Mouse (Mus musculus): Measurements from ENCODE around the gene Gm42906. TPM values are rescaled to one million over a fixed set of nuclear protein-coding genes. Genes with fewer than 3 reads are reported as not detected.
A peak's percentile ranks its signal among the peaks of the same experiment; 100 is the strongest.

Gm42906 gene
- total RNA-seq, 2 experiments from 2014 or later: 1.3 TPM; not detected in 1

DNA sequence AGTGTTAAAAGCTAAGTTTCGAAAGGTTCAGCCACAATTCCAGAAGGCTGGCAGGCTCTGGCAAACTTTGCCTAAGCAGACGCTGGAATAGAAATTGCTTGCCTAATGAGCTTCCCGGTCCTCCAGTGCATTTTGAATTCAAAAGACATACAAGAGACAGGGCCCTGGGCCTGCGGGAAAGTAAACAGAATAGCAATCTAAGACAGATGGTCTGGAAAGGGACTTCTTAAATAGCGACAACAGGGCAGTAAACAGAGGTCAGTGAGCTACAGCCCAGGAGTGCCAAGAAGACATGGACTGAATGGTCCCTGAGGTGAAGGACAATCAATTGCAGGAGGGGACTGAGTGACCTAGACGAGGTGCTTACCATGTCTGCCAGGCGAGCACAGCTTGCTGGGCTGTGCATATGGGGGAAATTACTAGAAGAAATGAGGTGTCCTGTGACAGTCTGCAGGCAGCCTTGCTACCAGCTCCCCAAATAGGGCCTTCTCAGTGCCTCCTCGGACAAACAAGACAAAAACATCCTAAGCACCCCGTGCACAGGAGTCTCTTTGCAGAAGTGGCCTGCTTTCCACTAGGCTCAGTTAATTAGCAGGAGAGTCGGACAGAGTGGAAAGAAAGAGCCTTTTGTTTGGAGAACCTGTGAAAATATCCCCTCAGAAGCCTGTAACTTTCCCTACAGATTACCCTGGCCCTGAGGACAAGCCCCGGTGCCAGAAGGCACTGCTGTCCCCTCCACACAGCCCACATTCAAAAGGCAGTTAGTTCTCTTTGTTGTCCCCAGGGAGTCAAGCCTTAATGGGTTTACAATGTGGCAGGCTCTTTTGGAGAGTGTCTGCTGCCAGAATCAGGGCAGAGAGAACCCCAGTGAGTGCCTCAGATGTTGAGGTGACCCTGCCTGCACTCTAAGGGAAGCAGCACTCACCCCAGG lies 285.0 kb downstream of the Gm42906 start:
- intact Hi-C loops (cut with DNase I): loop anchor here (5.0 kb wide), 2 partner anchors 49 to 224 kb away; no protein-coding TSS in a partner anchor
- peak in 1 of 2 experiments; percentile 14 for DNase-seq (ENCODE audit: extremely low spot score in 1 of 2, low spot score in 2 of 2)

DNA sequence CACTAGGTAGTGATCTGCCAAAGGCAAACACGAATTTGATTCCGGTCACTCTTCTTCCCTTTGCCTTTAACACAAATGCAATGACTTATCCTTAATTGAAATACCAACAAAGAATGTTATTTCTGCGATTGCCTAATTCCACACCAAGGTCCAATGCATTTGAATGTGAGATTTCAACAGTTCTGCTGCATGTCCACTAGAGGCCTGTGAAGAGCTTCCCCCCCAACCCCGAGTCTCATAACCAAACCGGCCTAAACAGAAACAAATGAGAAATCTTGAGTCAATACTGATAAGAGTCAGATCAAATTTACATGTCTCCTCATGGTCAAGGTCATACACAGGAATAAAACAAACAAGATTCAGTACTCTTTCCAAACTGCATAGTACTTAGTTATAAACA lies 285.7 kb downstream of the Gm42906 start:
- peak in 1 of 2 experiments; percentile 19 for DNase-seq (ENCODE audit: extremely low spot score in 1 of 2, low spot score in 2 of 2)
- intact Hi-C loops (cut with DNase I): loop anchor here (5.0 kb wide), 2 partner anchors 50 to 225 kb away; no protein-coding TSS in a partner anchor

DNA sequence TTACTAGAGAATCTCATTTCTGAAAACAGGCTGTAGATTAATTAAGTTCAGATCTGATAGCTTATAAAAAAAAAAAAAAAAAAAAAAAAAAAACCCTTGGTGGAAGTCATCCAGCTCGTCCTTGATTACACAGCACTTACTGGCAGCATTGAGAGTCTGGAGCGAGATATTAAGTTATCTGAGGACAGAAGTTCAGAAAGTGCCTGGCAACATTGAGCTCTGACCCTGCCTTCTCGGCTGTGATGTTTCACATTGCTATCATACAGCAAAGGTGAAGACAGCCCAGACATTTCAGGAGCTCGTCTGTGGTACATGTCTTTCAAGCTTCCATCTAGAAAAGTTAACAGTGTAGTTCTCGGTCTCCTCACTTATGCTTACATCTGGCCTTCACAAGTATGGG lies 290.1 kb downstream of the Gm42906 start:
- intact Hi-C loops (cut with DNase I): no loop called here
- no peak for DNase-seq (ENCODE audit: extremely low spot score in 1 of 2, low spot score in 2 of 2)

DNA sequence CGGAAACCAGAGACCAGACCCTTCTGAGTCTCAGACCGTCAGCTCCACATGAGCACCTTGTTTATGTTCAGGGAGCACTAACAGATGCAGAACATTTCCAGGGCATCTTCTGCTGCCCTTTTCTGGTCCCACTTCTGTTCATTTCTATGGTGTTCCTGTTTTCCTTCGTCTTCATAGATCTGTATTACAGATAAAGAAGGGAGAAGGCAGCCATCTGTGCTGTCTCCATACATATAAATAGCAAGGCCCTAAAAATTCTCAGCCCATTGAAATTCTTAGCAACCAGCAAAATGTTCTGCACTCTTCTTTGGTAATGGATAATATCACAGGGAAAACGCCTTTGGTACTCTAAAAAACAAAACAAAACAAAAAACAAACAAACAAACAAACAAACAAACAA lies 290.7 kb downstream of the Gm42906 start:
- intact Hi-C loops (cut with DNase I): no loop called here

DNA sequence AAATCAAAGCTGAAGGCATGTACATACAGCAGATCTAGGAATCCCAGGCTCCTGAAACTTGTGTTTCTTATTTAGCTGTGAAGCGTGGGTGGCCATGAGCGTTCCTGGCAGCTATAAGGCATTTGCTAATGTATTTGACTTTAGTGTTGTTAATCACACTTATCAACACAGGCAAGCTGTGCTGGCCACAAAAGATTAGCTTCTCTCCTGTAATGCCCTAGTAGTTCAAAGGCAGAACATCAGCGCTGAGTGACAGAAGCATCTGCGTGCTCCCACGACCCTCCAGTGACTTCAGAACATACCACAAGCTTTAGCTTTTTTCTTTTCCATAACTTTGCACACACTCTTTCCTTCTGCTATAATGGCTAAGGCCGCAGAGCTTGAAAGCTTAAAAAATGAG lies 292.0 kb downstream of the Gm42906 start:
- peak in 1 of 2 experiments; percentile 27 for DNase-seq (ENCODE audit: extremely low spot score in 1 of 2, low spot score in 2 of 2)
- intact Hi-C loops (cut with DNase I): no loop called here

More for the DNA sequence above, 290.7 kb downstream of the Gm42906 start:
- peak in 1 of 2 experiments; percentile 31 for DNase-seq (ENCODE audit: extremely low spot score in 1 of 2, low spot score in 2 of 2)

DNA sequence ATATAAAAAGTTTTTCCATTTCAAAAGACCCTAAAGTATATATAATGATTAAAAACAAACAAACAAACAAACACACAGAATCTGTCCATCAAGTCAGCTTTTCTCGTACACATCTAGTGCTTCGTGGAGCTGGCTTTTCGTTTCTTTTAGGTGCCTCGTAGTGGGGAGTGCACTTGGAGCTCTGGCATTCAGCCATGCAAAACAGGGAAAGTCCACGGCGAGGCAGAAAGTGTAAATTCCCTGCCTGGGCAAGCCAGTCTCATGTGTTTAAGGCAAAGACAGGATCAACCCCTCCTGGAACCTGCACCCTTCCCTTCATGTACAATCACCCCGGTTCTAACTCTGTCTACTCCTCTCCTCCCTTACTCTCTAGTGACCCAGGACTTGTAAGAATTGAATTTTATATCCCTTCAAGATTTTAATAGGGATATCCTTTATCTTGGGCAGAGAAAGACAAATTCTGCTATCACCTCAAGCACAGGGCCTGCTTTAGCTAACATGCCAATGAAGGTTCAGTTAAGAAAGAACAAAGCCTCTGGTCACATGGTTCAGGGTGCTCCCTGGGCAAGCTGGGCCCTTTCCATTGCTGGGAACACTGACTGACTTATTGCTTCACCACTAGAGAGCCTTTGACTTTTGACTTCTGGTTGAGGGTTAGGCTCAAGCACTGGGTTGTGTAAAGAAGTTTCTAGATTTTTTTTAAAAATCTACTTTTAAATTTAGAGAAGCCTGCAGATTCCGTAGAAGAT lies 292.7 kb downstream of the Gm42906 start:
- DNase-seq (ENCODE audit: extremely low spot score in 1 of 2, low spot score in 2 of 2): no peak
- intact Hi-C loops (cut with DNase I): no loop called here

DNA sequence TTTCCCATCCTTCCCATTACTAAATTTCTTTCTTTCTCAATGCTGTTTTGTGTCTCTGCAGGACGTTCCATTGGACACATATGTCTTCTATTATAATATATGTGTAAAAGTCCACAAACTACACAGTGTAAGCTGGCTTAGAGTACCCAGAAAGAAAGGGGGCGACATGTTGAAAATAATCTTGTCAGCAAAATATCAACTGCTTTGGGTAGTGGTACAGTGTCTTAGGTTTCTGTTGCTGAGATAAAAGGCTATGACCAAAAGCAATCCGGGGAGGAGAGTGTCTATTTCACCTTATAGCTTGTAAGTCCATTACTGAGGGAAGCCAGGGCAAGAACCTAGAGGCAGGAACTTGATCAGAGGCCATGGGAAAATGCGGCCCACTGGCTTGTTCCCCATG lies 293.8 kb downstream of the Gm42906 start:
- no peak for DNase-seq (ENCODE audit: extremely low spot score in 1 of 2, low spot score in 2 of 2)
- intact Hi-C loops (cut with DNase I): no loop called here

DNA sequence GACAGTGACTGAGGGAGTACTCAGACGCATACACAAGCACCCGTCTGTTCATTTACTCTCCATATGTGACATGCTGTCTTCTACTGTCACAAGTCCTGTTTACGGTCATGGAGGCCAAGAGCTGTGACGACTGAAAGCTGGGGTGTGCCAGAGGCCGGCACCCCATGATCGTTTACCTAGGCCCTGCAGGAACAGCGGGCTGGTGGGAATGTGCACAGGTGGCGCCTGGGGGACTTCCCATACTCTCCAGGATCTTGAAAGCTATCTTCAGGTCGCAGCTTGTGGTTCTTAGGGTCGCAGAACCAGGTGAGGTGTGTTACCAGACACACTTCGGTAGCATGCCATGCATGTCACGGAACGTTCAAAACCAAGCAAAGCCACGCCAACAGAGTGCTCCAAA lies 294.2 kb downstream of the Gm42906 start:
- intact Hi-C loops (cut with DNase I): no loop called here
- DNase-seq (ENCODE audit: extremely low spot score in 1 of 2, low spot score in 2 of 2): no peak

DNA sequence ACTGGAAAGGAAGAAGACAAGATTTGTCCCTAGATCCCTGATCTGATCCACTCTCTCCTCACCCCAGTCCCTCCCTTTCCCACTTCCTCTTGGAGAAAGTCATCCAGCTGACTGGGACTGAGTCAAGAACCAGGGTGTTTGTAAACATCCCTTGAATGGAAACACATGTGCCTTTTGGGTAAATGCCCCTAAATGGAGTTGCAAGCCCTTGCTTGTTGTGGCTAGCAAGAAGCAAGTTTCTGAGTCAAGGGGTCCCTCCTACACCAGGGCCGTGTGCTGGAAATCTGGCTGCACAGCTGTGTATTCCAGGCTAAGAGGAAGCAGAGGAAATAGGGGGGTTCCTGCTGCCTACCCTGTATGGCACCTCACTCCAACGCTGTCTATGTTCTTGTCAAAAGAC lies 298.2 kb downstream of the Gm42906 start:
- no peak for DNase-seq (ENCODE audit: extremely low spot score in 1 of 2, low spot score in 2 of 2)
- intact Hi-C loops (cut with DNase I): no loop called here

DNA sequence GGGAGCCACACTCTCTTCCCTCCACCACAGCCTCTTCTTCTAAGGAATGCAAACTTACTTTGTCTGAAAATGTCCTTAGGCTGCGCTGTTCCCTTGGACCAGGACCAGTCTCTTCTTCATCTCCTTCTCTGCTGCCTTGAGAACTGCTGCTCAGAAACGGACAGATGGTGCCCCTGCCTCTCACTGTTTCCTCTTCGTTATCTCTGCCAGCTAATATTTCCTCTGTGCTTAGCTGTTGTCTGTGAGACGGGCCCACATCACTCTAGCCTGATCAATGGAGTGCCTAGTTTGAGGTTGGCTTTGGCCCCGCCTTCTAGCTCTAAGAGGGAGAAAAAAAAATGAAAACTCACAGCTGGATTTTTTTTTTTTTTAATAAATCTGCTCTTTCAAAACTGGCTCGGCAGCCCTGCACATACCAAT lies 300.7 kb downstream of the Gm42906 start:
- DNase-seq (ENCODE audit: extremely low spot score in 1 of 2, low spot score in 2 of 2): no peak
- intact Hi-C loops (cut with DNase I): no loop called here

DNA sequence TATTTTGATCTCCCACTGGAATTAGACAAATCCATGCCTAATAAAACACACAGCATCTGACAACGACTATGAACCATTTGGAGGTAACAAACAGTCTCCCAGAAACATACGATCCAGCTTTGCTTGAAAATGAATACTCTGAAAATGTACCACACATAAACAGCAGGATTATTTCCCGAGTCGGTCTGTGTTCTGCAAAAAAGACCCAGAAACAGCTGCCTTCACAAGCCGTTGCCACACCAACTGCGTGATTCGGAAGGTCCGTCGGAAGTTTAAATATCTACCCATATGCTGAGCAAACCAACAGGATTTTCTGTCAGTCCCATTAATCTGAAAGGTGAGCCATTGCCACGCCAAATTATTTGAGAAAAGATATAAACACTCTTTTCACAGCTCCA lies 301.4 kb downstream of the Gm42906 start:
- intact Hi-C loops (cut with DNase I): no loop called here
- DNase-seq (ENCODE audit: extremely low spot score in 1 of 2, low spot score in 2 of 2): peak in 1 of 2 experiments; percentile 13

DNA sequence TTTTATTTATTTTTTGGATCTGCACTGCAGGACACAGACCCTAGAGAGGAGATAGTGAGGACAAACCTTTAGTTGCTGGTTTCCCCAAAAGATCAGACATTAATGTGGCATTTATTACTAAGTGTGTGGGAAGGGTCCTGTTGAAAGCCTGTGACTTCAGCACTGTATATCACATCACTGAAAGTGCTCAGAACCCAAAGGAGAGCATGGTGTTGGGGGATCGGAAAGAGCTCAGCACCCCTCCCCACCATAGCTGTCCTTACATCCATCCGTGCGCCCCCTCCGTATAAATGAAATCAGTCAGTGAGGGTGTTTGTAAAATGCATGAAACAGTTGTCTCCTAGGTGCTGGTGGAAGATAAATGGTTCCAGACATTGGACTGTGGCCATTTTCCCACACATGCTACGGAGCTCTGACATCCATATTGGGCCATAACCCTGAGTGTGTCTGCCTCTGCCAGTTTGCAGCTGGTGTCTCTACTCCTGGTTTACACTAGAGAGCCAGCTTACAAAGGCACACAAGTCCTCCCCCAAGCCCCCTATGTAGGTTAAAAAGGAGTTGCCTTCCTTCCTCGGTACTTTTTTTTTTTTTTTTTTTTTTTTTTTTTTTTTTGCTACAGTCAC lies 301.9 kb downstream of the Gm42906 start:
- intact Hi-C loops (cut with DNase I): no loop called here
- DNase-seq (ENCODE audit: extremely low spot score in 1 of 2, low spot score in 2 of 2): no peak

DNA sequence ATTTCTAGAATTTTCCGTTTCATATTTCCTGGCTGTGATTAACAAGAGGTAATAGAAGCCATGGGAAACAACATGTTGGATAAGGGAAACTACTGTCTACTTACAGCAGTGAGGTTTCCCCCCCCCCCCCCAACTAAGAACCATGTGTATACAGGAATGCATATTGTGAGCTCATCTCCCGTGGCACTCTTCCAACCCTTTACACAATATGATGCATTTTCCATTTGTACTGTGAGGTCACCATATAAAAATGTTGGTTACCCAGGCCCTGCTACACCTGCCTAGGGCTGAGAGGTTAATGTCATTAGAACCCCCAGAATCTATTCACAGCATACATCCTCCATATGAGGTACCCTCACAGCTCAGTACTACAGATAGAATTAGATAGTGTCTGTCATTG lies 310.1 kb downstream of the Gm42906 start:
- DNase-seq (ENCODE audit: extremely low spot score in 1 of 2, low spot score in 2 of 2): no peak
- intact Hi-C loops (cut with DNase I): no loop called here

DNA sequence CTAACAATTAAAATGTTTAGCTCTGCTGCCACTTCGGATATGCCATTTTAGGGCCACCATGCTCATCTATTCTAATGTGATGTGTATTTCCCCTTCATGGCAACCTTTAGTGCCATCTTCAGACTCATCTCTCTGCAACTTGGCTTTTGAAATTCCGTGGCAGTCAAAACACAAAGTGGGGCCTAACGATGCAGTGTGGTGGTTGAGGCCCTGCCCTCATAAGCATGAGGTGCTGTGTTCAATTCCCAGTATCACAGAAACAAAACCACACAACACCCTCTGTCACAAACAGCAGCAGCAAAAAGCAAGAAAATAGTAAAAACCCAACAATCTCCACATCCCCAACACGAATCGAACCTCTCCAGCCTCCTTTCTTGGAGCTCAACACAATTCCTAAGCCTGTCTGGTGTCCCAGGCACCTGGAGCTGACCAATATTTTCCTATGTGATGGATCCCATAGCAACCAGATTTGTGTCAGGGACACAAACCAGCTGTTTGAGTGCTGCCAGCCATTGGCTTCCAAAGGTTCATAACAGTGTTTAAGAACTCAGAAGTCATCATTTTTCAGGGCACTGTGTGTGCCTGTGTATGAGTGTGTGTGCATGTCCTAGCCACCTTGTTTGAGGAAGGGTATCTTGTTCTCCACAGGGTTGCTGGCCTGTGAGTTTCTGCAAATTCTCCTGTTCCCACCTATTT lies 311.6 kb downstream of the Gm42906 start:
- intact Hi-C loops (cut with DNase I): no loop called here
- no peak for DNase-seq (ENCODE audit: extremely low spot score in 1 of 2, low spot score in 2 of 2)

DNA sequence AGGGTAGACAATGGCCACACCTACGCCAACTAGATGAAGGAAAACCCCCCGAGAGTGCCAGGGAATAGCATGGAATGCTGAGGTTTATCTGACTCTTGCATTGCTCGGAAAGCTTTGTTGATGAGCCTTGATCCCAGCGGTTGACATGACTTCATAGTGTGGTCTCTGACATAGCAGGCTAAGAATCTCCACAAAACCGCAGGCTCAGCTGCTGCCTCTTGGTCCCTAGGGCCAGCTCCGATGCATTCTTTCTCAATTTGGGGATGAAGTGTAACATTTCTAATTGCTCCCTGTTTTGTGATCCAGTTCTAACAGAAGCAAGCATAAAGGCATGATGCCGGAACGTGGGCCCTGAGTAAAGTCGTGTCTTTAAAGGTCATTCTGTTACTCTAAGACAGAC lies 315.2 kb downstream of the Gm42906 start:
- intact Hi-C loops (cut with DNase I): no loop called here
- DNase-seq (ENCODE audit: extremely low spot score in 1 of 2, low spot score in 2 of 2): no peak

DNA sequence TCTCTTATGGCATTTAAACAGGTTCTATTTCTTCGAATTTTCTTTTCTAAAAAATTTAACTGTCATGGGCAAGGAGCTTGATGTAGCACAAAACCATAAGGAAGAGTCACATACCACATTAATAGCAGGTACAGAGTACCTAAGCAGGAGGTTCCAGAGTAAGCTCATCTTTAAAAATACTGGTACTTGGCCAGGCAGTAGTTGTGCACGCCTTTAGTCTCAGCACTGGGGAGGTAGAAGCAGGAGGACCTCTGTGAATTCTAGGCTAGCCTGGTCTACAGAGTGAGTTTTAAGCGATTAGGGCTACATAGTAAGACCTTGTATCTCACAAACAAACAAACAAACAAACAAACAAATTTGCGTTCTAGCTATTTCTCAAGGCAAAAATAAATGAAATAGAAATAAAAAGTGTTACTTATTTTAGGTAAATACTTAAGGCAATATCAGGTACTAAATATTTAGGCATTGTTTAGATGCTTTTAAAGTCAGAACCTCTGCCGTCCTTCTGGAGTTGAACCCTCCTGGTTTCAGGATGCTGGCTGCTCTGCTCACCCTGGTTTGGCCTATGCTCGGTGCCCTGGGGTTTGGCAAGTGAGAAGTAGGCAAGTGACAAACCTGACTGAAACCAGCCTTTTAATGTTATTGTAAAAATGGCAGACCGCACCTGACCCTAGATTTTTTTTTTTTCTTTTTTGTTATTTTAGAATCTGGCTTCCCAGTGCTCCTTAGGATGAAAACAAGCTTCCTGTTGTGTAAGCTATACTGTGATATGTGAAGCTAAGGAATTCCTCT lies 316.7 kb downstream of the Gm42906 start:
- DNase-seq (ENCODE audit: extremely low spot score in 1 of 2, low spot score in 2 of 2): no peak
- intact Hi-C loops (cut with DNase I): no loop called here

DNA sequence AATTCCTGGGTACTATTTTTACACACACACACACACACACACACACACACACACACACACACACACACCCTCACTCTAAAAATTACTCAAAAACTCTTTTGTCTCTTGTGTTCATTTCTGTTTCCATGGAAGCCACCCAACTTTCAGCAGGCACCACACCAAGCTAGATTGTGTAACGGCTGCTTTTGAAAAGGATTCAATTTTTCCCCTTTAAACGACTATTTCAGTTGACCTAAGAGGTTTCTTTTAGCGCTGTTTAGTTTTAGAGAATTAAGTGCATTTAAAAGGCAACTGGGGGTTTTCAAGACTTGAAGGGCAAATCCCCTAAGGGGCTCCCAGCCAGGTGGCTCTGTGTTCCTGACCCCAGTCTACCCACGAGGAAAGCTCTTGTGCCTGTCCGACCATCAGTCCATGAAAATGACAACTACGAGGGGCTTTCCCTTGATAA lies 317.5 kb downstream of the Gm42906 start:
- intact Hi-C loops (cut with DNase I): no loop called here
- peak in 1 of 2 experiments; percentile 70 for DNase-seq (ENCODE audit: extremely low spot score in 1 of 2, low spot score in 2 of 2)

DNA sequence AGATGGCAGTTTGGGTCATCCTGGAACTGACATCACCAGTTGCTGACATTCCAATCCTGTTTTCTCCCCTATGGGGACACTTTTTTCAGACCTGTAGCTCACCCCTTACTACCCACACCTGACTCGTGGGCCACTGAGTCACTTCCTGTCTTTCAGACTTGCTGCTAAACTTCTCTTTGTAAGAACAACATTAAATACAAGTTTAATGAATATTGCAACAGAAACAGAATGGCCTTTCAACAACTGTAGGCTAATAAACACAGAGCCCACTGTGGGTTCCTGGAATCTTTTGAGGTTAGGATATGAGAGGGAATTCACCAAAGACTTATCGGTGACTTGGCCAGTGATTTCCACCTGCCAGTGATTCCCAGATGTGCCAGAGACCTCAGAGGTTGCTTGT lies 318.1 kb downstream of the Gm42906 start:
- no peak for DNase-seq (ENCODE audit: extremely low spot score in 1 of 2, low spot score in 2 of 2)
- intact Hi-C loops (cut with DNase I): no loop called here
